Mouse (Mus musculus) limb, embryonic 12.5 days (tissue): Measurements from ENCODE around the gene Mttp. TPM values are rescaled to one million over a fixed set of nuclear protein-coding genes. Genes with fewer than 3 reads are reported as not detected.

Source experiments
- ATAC-seq: fragments of 200-750 bp; cut with Nextera tagmentation; 2 replicates; pipeline ENCODE4 v1.8.0; 2017; ENCODE audit warnings: low read depth, moderate TSS enrichment; ENCODE audit not compliant: insufficient number of reproducible peaks, insufficient read depth, low FRiP score, low TSS enrichment
- H3K27ac ChIP-seq: fragments of 300-500 bp; sonication (generic); 2 replicates; pipeline ENCODE4 v1.5.1; 2016; ENCODE audit warnings: mild to moderate bottlenecking, moderate library complexity
- H3K27me3 ChIP-seq: fragments of 300-500 bp; sonication (generic); 2 replicates; pipeline ENCODE4 v1.6.1; 2016; ENCODE audit warnings: mild to moderate bottlenecking, moderate library complexity
- H3K36me3 ChIP-seq: fragments of 300-500 bp; sonication (generic); 2 replicates; pipeline ENCODE4 v1.6.1; 2016; ENCODE audit warnings: mild to moderate bottlenecking, moderate library complexity
- H3K4me1 ChIP-seq: fragments of 300-500 bp; sonication (generic); replicated peaks from 2 replicates; pipeline ENCODE4 v1.6.1; 2016
- H3K4me2 ChIP-seq: fragments of 300-500 bp; sonication (generic); 2 replicates; pipeline ENCODE4 v1.6.1; 2016; ENCODE audit warnings: mild to moderate bottlenecking, moderate library complexity
- H3K4me3 ChIP-seq: fragments of 300-500 bp; sonication (generic); replicated peaks from 2 replicates; pipeline ENCODE4 v1.5.1; 2016; ENCODE audit warnings: mild to moderate bottlenecking
- H3K9ac ChIP-seq: fragments of 300-500 bp; sonication (generic); replicated peaks from 2 replicates; pipeline ENCODE4 v1.6.1; 2016; ENCODE audit warnings: mild to moderate bottlenecking, moderate library complexity
- H3K9me3 ChIP-seq: fragments of 300-500 bp; sonication (generic); 2 replicates; pipeline ENCODE4 v1.6.1; 2016; ENCODE audit warnings: mild to moderate bottlenecking, moderate library complexity
- WGBS: fragments of 180-500 bp; shearing (Covaris S2); methylation state at CpG from one replicate; pipeline ENCODE4 v1.1.7; 2016; 5-methylcytosine and 5-hydroxymethylcytosine counted together
- polyA plus RNA-seq: library from polyadenylated mRNA; unstranded; fragments of >200 nt; fragmentation: Nextera tagmentation; extraction: Ambion mirVana; gene quantifications from 2 replicates; pipeline ENCODE4 v1.2.1, GENCODE M21; 2016

The Mttp gene
- polyA plus RNA-seq, 1 experiment from 2014 or later, result 8.9 TPM

GRCm38 (mm10) chr3:138049555-138049954 lies 95.2 kb downstream of the Mttp start:
- no peak overlapping the region for H3K27ac ChIP-seq
- no peaks in the 10 kb centered on the region for H3K9me3 ChIP-seq
- no peaks in the 10 kb centered on the region for H3K36me3 ChIP-seq
- ATAC-seq, result no peak
- no peak overlapping the region for H3K4me3 ChIP-seq
- H3K27me3 ChIP-seq, result no peaks in the 10 kb centered on the region
- no peak overlapping the region for H3K9ac ChIP-seq
- WGBS, result 77% methylated on average over 6 of the region's 6 CpGs
- no peak overlapping the region for H3K4me2 ChIP-seq
- H3K4me1 ChIP-seq, result peaks cover 3% of the 10 kb centered on the region; the same call in 1 of the 2 replicates

- Histone ChIP-seq H3K27ac (no peak overlapping the region), H3K9me3 (no peaks in the 10 kb centered on the region), H3K9ac (no peak overlapping the region), H3K36me3 (no peaks in the 10 kb centered on the region), H3K4me2 (no peak overlapping the region), H3K27me3 (no peaks in the 10 kb centered on the region), H3K4me3 (no peak overlapping the region), H3K4me1 (no peaks in the 10 kb centered on the region)
- WGBS, result 78% methylated on average over 7 of the region's 7 CpGs
- no peak for ATAC-seq
Measured at GRCm38 (mm10) chr3:138043316-138043715, 101.5 kb downstream of the Mttp start.

DNA sequence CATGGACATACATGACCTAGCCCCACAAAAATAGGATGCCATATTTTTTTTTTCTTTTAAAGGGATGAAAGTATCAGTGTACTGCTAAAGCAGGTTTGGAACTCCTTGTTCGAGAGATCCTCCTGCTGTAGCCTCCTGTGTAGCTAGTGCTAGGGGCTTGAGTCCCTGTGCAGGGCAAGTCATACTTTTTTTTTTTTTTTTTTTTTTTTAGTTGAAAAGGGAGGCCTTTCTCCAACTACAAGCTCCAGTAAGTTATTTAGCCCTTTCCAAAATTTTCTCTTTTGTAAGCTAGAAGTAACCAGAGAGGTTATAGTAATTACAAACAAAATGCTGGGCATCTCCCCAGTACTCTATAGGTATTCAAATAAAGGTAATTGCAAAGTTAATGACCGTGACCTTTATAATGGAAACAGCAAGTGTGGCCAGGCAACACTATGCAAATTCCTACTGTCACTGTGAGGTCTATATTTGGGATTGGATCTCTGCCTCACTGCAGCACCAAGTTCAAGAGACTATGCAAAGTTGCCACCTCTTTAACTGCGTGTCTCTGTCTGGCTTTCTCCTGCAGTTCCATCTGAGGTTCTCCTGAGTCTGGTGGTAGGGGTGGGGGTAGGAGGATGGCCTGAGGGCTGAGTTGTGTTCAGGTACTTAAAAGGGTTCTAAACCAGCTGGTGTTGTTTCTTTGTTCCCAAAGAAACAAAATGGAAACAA lies 103.0 kb downstream of the Mttp start:
- no peaks in the 10 kb centered on the region for H3K4me1 ChIP-seq
- H3K27ac ChIP-seq, result no peak overlapping the region
- H3K9ac ChIP-seq, result no peak overlapping the region
- H3K4me2 ChIP-seq, result no peak overlapping the region
- no peaks in the 10 kb centered on the region for H3K27me3 ChIP-seq
- ATAC-seq, result no peak
- no peaks in the 10 kb centered on the region for H3K36me3 ChIP-seq
- H3K4me3 ChIP-seq, result no peak overlapping the region
- 54% methylated on average over 3 of the region's 3 CpGs for WGBS
- H3K9me3 ChIP-seq, result no peaks in the 10 kb centered on the region

- no peak overlapping the region for H3K4me3 ChIP-seq
- H3K4me1 ChIP-seq, result no peaks in the 10 kb centered on the region
- no peak overlapping the region for H3K27ac ChIP-seq
- H3K4me2 ChIP-seq, result no peak overlapping the region
- no peaks in the 10 kb centered on the region for H3K36me3 ChIP-seq
- 79% methylated on average over 2 of the region's 2 CpGs for WGBS
- no peaks in the 10 kb centered on the region for H3K9me3 ChIP-seq
- no peak for ATAC-seq
- H3K27me3 ChIP-seq, result no peaks in the 10 kb centered on the region
- H3K9ac ChIP-seq, result no peak overlapping the region
Measured at GRCm38 (mm10) chr3:138040938-138041337, 103.8 kb downstream of the Mttp start.

Other genes with a start within 250 kb of the Mttp start
- 94.0 and 98.3 TPM in 2 replicates for gene Lamtor3, start 226.5 kb downstream of the Mttp start, polyA plus RNA-seq
- gene Dapp1, start 163.4 kb downstream of the Mttp start, polyA plus RNA-seq, result 2.9 and 3.3 TPM in 2 replicates
- 0.63 and 0.71 TPM in 2 replicates for gene 1110002E22Rik, start 79.9 kb downstream of the Mttp start, polyA plus RNA-seq
- gene Gm5105, start 77.6 kb downstream of the Mttp start, polyA plus RNA-seq, result 0.19 TPM in 1 of 2 replicates, not detected in the other
- gene Trmt10a, start 1.5 kb downstream of the Mttp start, polyA plus RNA-seq, result 14.6 and 15.0 TPM in 2 replicates
- gene 4930579F01Rik, start 48.9 kb upstream of the Mttp start, polyA plus RNA-seq, result not detected in 2 replicates
- gene Adh7, start 72.8 kb upstream of the Mttp start, polyA plus RNA-seq, result 0.10 and 0.20 TPM in 2 replicates
- 1.8 and 2.7 TPM in 2 replicates for gene Adh1, start 116.0 kb upstream of the Mttp start, polyA plus RNA-seq
- not detected in 2 replicates for gene Adh6a, start 168.3 kb upstream of the Mttp start, polyA plus RNA-seq
- 0.54 and 0.60 TPM in 2 replicates for gene Adh6b, start 196.8 kb upstream of the Mttp start, polyA plus RNA-seq